Mouse (Mus musculus): Measurements from ENCODE around the gene Nxn. TPM values are rescaled to one million over a fixed set of nuclear protein-coding genes. Genes with fewer than 3 reads are reported as not detected.

Nxn gene
- total and polyA plus RNA-seq, 3 experiments, result 52.8 to 54.3 (median 53.0) TPM

- H3K79me2 ChIP-seq (ENCODE audit: control insufficient read depth, insufficient read depth, low read length, poor library complexity), result peaks cover 12% of the 10 kb centered on the region
- no peak overlapping the region for H3K4me3 ChIP-seq (ENCODE audit: control insufficient read depth in 1 of 2, insufficient read depth in 1 of 2, low read depth in 2 of 2, low read length in 2 of 2)
- 0 out of 4 replicates have a peak, but pooled peaks cover 0 to 2% of the 10 kb centered on the region in 2 experiments for H3K4me1 ChIP-seq (ENCODE audit: control insufficient read depth in 1 of 2, insufficient read depth in 2 of 2, low read length in 2 of 2)
- no peak overlapping the region for H3K9ac ChIP-seq (ENCODE audit: control insufficient read depth, low read depth, low read length, poor library complexity, severe bottlenecking)
- H3K27me3 ChIP-seq (ENCODE audit: control insufficient read depth in 1 of 2, insufficient read depth in 2 of 2, low read length in 2 of 2), result no peaks in the 10 kb centered on the region
- H3K27ac ChIP-seq (ENCODE audit: control insufficient read depth, low read depth, low read length), result no peak overlapping the region
- TF ChIP-seq MAFK (IDR thresholded peaks at IDR 0.05; ENCODE audit: borderline replicate concordance, low read depth, low read length) (no peak), POLR2AphosphoS2 (IDR thresholded peaks at IDR 0.05; ENCODE audit: low read length) (no peak), ZC3H11A (IDR thresholded peaks at IDR 0.05; ENCODE audit: low read depth, low read length) (no peak), TCF12 (IDR thresholded peaks at IDR 0.05; ENCODE audit: low read depth, low read length) (no peak), TBP (IDR thresholded peaks at IDR 0.05; ENCODE audit: low read depth, low read length) (no peak), USF2 (IDR thresholded peaks at IDR 0.05; ENCODE audit: borderline replicate concordance in 1 of 2, insufficient read depth in 1 of 2, low read depth in 1 of 2, low read length in 2 of 2) (no peak), ZNF384 (IDR thresholded peaks at IDR 0.05; ENCODE audit: low read depth, low read length) (no peak), POLR2A (IDR thresholded peaks at IDR 0.05; ENCODE audit: control insufficient read depth in 1 of 2, insufficient read depth in 1 of 2, low read depth in 1 of 2, low read length in 2 of 2, poor library complexity in 1 of 2) (no peak), SMC3 (IDR thresholded peaks at IDR 0.05; ENCODE audit: low read depth, low read length) (no peak), MYC (IDR thresholded peaks at IDR 0.05; ENCODE audit: low read depth, low read length) (no peak), UBTF (IDR thresholded peaks at IDR 0.05; ENCODE audit: borderline replicate concordance, insufficient read depth, low read depth, low read length) (no peak), RAD21 (IDR thresholded peaks at IDR 0.05; ENCODE audit: low read depth, low read length) (no peak), CTCF (IDR thresholded peaks at IDR 0.05 in 2 of 3, conservative IDR thresholded peaks at IDR 0.05 in 1 of 3; ENCODE audit: control insufficient read depth in 1 of 3, insufficient read depth in 1 of 3, low read depth in 2 of 3, low read length in 3 of 3, poor library complexity in 1 of 3, severe bottlenecking in 1 of 3) (no peak), RCOR1 (IDR thresholded peaks at IDR 0.05; ENCODE audit: low read depth, low read length) (no peak), ETS1 (IDR thresholded peaks at IDR 0.05; ENCODE audit: low read depth, low read length) (no peak), BHLHE40 (IDR thresholded peaks at IDR 0.05; ENCODE audit: borderline replicate concordance, low read depth, low read length) (no peak), E2F4 (IDR thresholded peaks at IDR 0.05; ENCODE audit: borderline replicate concordance, low read depth, low read length) (no peak), SIN3A (IDR thresholded peaks at IDR 0.05; ENCODE audit: low read length) (no peak)
- H3K36me3 ChIP-seq (ENCODE audit: control insufficient read depth in 1 of 2, insufficient read depth in 2 of 2, low read length in 2 of 2), result peaks cover 0 to 2% of the 10 kb centered on the region in 2 experiments; a peak in 1 of 4 replicates
- no peaks in the 10 kb centered on the region for H3K9me3 ChIP-seq (replicated peaks; ENCODE audit: insufficient read depth, low read length)
- DNase-seq (ENCODE audit: low read depth, low spot score), result peak; percentile 16
Observed at GRCm38 (mm10) chr11:76405626-76406264, 6.8 kb upstream of the Nxn start.

GRCm38 (mm10) chr11:76405113-76405512, 6.2 kb upstream of the Nxn start:
- TF ChIP-seq MYC (IDR thresholded peaks at IDR 0.05; ENCODE audit: low read depth, low read length), result no peak
- TF ChIP-seq ELF1 (IDR thresholded peaks at IDR 0.05; ENCODE audit: low read depth, low read length), result no peak
- no peak for TF ChIP-seq KAT2A (conservative IDR thresholded peaks at IDR 0.05; ENCODE audit: low read depth, low read length)
- no peak for TF ChIP-seq MEF2A (IDR thresholded peaks at IDR 0.05; ENCODE audit: extremely low read depth, insufficient replicate concordance, low read depth, low read length, poor library complexity, severe bottlenecking)
- no peak for TF ChIP-seq POLR2AphosphoS5 (IDR thresholded peaks at IDR 0.05; ENCODE audit: borderline replicate concordance, low read depth, low read length)
- no peak for TF ChIP-seq GABPA (IDR thresholded peaks at IDR 0.05; ENCODE audit: low read depth, low read length)
- no peak for TF ChIP-seq SIN3A (IDR thresholded peaks at IDR 0.05; ENCODE audit: low read length)
- TF ChIP-seq MYB (IDR thresholded peaks at IDR 0.05; ENCODE audit: low read depth, low read length), result no peak
- TF ChIP-seq RAD21 (IDR thresholded peaks at IDR 0.05; ENCODE audit: low read depth, low read length), result no peak
- DNase-seq (ENCODE audit: low read depth, low spot score), result no peak
- Histone ChIP-seq H3K36me3 (ENCODE audit: control insufficient read depth in 1 of 2, insufficient read depth in 2 of 2, low read length in 2 of 2) (peaks cover 0 to 8% of the 10 kb centered on the region in 2 experiments; a peak in 2 of 4 replicates), H3K79me2 (ENCODE audit: control insufficient read depth, insufficient read depth, low read length, poor library complexity) (peaks cover 12% of the 10 kb centered on the region), H3K4me1 (ENCODE audit: control insufficient read depth in 1 of 2, insufficient read depth in 2 of 2, low read length in 2 of 2) (peaks cover 3 to 4% of the 10 kb centered on the region in 2 experiments; a peak in 1 of 4 replicates), H3K27ac (ENCODE audit: control insufficient read depth, low read depth, low read length) (no peak overlapping the region), H3K4me3 (ENCODE audit: control insufficient read depth in 1 of 2, insufficient read depth in 1 of 2, low read depth in 2 of 2, low read length in 2 of 2) (no peak overlapping the region), H3K9ac (ENCODE audit: control insufficient read depth, low read depth, low read length, poor library complexity, severe bottlenecking) (no peak overlapping the region), H3K9me3 (replicated peaks; ENCODE audit: insufficient read depth, low read length) (no peaks in the 10 kb centered on the region), H3K27me3 (ENCODE audit: control insufficient read depth in 1 of 2, insufficient read depth in 2 of 2, low read length in 2 of 2) (no peaks in the 10 kb centered on the region)
